Mouse (Mus musculus): Measurements from ENCODE around the gene Lrrc34. TPM values are rescaled to one million over a fixed set of nuclear protein-coding genes. Genes with fewer than 3 reads are reported as not detected.

The Lrrc34 gene
- polyA plus RNA-seq, 1 experiment from 2014 or later: 0.86 TPM

DNA sequence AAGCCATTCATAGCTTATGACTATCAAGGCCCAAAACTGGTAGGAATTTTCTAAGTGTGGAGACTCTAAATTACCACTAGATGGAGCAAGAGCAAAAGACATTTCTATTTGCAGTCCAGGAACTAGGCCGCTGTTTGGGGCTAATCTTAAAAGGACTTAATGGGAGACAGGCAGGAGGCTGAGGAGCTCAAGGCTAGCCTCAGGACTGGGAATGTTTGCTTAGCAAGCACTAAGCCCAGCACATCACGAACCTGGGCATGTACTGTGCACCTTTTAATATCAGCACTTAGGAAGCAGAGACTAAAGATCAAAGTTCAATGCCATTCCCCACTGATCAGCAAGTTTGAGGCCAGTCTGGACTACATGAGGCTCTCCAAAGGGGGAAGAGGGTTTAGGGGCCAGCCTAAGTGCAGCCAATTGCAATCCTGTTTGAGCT lies 55.2 kb downstream of the Lrrc34 start:
- Histone ChIP-seq H3K27me3 (replicated peaks; ENCODE audit: control insufficient read depth, insufficient read depth, low read length) (no peaks in the 10 kb centered on the region), H3K36me3 (ENCODE audit: control insufficient read depth, insufficient read depth) (no peaks in the 10 kb centered on the region), H3K4me1 (replicated peaks; ENCODE audit: control insufficient read depth, insufficient read depth, low read length) (peaks cover 5% of the 10 kb centered on the region), H3K9me3 (ENCODE audit: control insufficient read depth, low read length) (no peaks in the 10 kb centered on the region), H3K4me3 (replicated peaks; ENCODE audit: low read length) (no peak overlapping the region), H3K27ac (ENCODE audit: low read length) (no peak overlapping the region), H3K9ac (replicated peaks; ENCODE audit: low read depth, low read length) (no peak overlapping the region), H3K4me2 (ENCODE audit: low read length) (no peak overlapping the region)
- ATAC-seq: peak; percentile 17
- WGBS: 0% methylated on average over 2 of the region's 2 CpGs

GRCm38 (mm10) chr3:30588865-30589264 lies 58.8 kb downstream of the Lrrc34 start:
- ATAC-seq: no peak
- 0 out of 2 replicates have a peak, but pooled peaks cover 3% of the 10 kb centered on the region for H3K9me3 ChIP-seq (ENCODE audit: control insufficient read depth, low read length)
- H3K4me1 ChIP-seq (replicated peaks; ENCODE audit: control insufficient read depth, insufficient read depth, low read length): no peaks in the 10 kb centered on the region
- WGBS: 86% methylated on average over 6 of the region's 6 CpGs
- no peaks in the 10 kb centered on the region for H3K27me3 ChIP-seq (replicated peaks; ENCODE audit: control insufficient read depth, insufficient read depth, low read length)
- H3K4me3 ChIP-seq (replicated peaks; ENCODE audit: low read length): no peak overlapping the region
- no peak overlapping the region for H3K9ac ChIP-seq (replicated peaks; ENCODE audit: low read depth, low read length)
- H3K36me3 ChIP-seq (ENCODE audit: control insufficient read depth, insufficient read depth): no peaks in the 10 kb centered on the region
- no peak overlapping the region for H3K27ac ChIP-seq (ENCODE audit: low read length)
- no peak overlapping the region for H3K4me2 ChIP-seq (ENCODE audit: low read length)

Other genes with a start within 250 kb of the Lrrc34 start
- 2.1 and 2.8 TPM in 2 replicates for gene Mecom, start 99.9 kb downstream of the Lrrc34 start, polyA plus RNA-seq (2015; fragmentation: Nextera tagmentation; extraction: Ambion mirVana)
- gene Actrt3, start 47.9 kb downstream of the Lrrc34 start, polyA plus RNA-seq (2015; fragmentation: Nextera tagmentation; extraction: Ambion mirVana): 0.20 and 0.38 TPM in 2 replicates
- gene Mynn, start 45.8 kb downstream of the Lrrc34 start, polyA plus RNA-seq (2015; fragmentation: Nextera tagmentation; extraction: Ambion mirVana): 39.9 and 41.8 TPM in 2 replicates
- not detected in 2 replicates for gene Lrriq4, start 3.4 kb downstream of the Lrrc34 start, polyA plus RNA-seq (2015; fragmentation: Nextera tagmentation; extraction: Ambion mirVana)
- gene Lrrc31, start 52.0 kb upstream of the Lrrc34 start, polyA plus RNA-seq (2015; fragmentation: Nextera tagmentation; extraction: Ambion mirVana): not detected in 2 replicates
- not detected in 2 replicates for gene Samd7, start 98.4 kb upstream of the Lrrc34 start, polyA plus RNA-seq (2015; fragmentation: Nextera tagmentation; extraction: Ambion mirVana)
- gene Sec62, start 145.0 kb upstream of the Lrrc34 start, polyA plus RNA-seq (2015; fragmentation: Nextera tagmentation; extraction: Ambion mirVana): 65.3 and 73.4 TPM in 2 replicates
- gene Gpr160, start 208.1 kb upstream of the Lrrc34 start, polyA plus RNA-seq (2015; fragmentation: Nextera tagmentation; extraction: Ambion mirVana): 0.65 and 1.3 TPM in 2 replicates